Mouse (Mus musculus): ENCODE results near the gene Hoxc6. TPM values are rescaled to one million over a fixed set of nuclear protein-coding genes. Genes with fewer than 3 reads are reported as not detected.

Gene Hoxc6
- 0.49 and 0.51 TPM in 2 replicates for polyA plus RNA-seq (2014; fragmentation: Nextera tagmentation; extraction: Ambion mirVana)

- peak within 1 kb of the TSS; percentile 89 for H3K4me2 ChIP-seq
- no peak within 1 kb of the TSS for H3K9ac ChIP-seq (ENCODE audit: low read depth, low read length)
- ATAC-seq (replicated peaks; ENCODE audit: insufficient number of reproducible peaks, low FRiP score, low TSS enrichment), result no peak
- no peaks in the 10 kb centered on the region for H3K9me3 ChIP-seq (replicated peaks; ENCODE audit: control insufficient read depth, low read length)
- peaks cover 19% of the 10 kb centered on the region; the same call in 1 of the 2 replicates for H3K4me1 ChIP-seq (ENCODE audit: control insufficient read depth, insufficient read depth, low read length)
- WGBS (ENCODE audit: insufficient replicate concordance), result 3% methylated on average over 19 of the region's 19 CpGs
- no peaks in the 10 kb centered on the region for H3K36me3 ChIP-seq (ENCODE audit: control insufficient read depth, insufficient read depth, low read length)
- peak within 1 kb of the TSS; percentile 55 for H3K4me3 ChIP-seq (ENCODE audit: low read depth, low read length)
- H3K27me3 ChIP-seq (ENCODE audit: control insufficient read depth, insufficient read depth, low read length), result peaks cover 97% of the 10 kb centered on the region
- no peak within 1 kb of the TSS for H3K27ac ChIP-seq (ENCODE audit: low read depth, low read length)
These were observed at the start of gene Hoxc6 for GRCm38 (mm10) chr15:102997939-102998355. Gene Hoxc6, plus strand, starts transcription at chr15:102998257.

- Histone ChIP-seq H3K9me3 (replicated peaks; ENCODE audit: control insufficient read depth, low read length) (no peaks in the 10 kb centered on the region), H3K27me3 (ENCODE audit: control insufficient read depth, insufficient read depth, low read length) (peaks cover 94% of the 10 kb centered on the region), H3K9ac (ENCODE audit: low read depth, low read length) (no peak overlapping the region), H3K27ac (ENCODE audit: low read depth, low read length) (no peak overlapping the region), H3K4me1 (ENCODE audit: control insufficient read depth, insufficient read depth, low read length) (no peaks in the 10 kb centered on the region), H3K4me2 (no peak overlapping the region), H3K36me3 (ENCODE audit: control insufficient read depth, insufficient read depth, low read length) (no peaks in the 10 kb centered on the region), H3K4me3 (ENCODE audit: low read depth, low read length) (no peak overlapping the region)
- ATAC-seq (replicated peaks; ENCODE audit: insufficient number of reproducible peaks, low FRiP score, low TSS enrichment), result no peak
- WGBS (ENCODE audit: insufficient replicate concordance), result 12% methylated on average over 2 of the region's 2 CpGs
These were observed 49.2 kb upstream of the Hoxc6 start for GRCm38 (mm10) chr15:102948842-102949241.

DNA sequence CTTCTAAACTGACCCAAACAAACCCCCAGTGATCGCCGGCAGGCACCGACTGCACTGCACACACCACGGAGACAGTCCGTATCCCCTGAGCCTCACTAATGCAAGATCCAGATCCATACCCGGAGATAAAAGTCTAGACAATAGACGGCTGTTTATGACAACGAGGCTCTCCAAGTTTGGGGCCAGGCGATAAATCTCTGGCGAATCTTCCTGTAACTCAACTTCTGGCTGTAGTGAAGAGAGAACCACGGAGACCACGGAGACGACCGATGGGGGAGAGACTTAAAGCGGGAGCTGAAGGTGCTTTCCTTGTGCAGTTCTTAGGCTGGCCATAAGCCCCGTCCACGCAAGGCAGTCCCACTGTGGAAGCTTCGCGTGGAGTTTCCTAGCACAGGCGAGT lies 48.4 kb upstream of the Hoxc6 start:
- Histone ChIP-seq H3K9me3 (replicated peaks; ENCODE audit: control insufficient read depth, low read length) (no peaks in the 10 kb centered on the region), H3K27ac (ENCODE audit: low read depth, low read length) (no peak overlapping the region), H3K9ac (ENCODE audit: low read depth, low read length) (no peak overlapping the region), H3K36me3 (ENCODE audit: control insufficient read depth, insufficient read depth, low read length) (no peaks in the 10 kb centered on the region), H3K4me2 (no peak overlapping the region), H3K4me3 (ENCODE audit: low read depth, low read length) (no peak overlapping the region), H3K4me1 (ENCODE audit: control insufficient read depth, insufficient read depth, low read length) (no peaks in the 10 kb centered on the region), H3K27me3 (ENCODE audit: control insufficient read depth, insufficient read depth, low read length) (peaks cover 95% of the 10 kb centered on the region)
- WGBS (ENCODE audit: insufficient replicate concordance), result under 1% methylated on average over 20 of the region's 20 CpGs
- ATAC-seq (replicated peaks; ENCODE audit: insufficient number of reproducible peaks, low FRiP score, low TSS enrichment), result no peak

- Histone ChIP-seq H3K27me3 (ENCODE audit: control insufficient read depth, insufficient read depth, low read length) (peaks cover 95% of the 10 kb centered on the region), H3K9ac (ENCODE audit: low read depth, low read length) (no peak overlapping the region), H3K4me3 (ENCODE audit: low read depth, low read length) (no peak overlapping the region), H3K27ac (ENCODE audit: low read depth, low read length) (no peak overlapping the region), H3K36me3 (ENCODE audit: control insufficient read depth, insufficient read depth, low read length) (no peaks in the 10 kb centered on the region), H3K9me3 (replicated peaks; ENCODE audit: control insufficient read depth, low read length) (no peaks in the 10 kb centered on the region), H3K4me2 (no peak overlapping the region), H3K4me1 (ENCODE audit: control insufficient read depth, insufficient read depth, low read length) (no peaks in the 10 kb centered on the region; the same call in 1 of the 2 replicates)
- no peak for ATAC-seq (replicated peaks; ENCODE audit: insufficient number of reproducible peaks, low FRiP score, low TSS enrichment)
- WGBS (ENCODE audit: insufficient replicate concordance), result 13% methylated on average over 2 of the region's 2 CpGs
These were observed 47.2 kb upstream of the Hoxc6 start for GRCm38 (mm10) chr15:102950877-102951276.

DNA sequence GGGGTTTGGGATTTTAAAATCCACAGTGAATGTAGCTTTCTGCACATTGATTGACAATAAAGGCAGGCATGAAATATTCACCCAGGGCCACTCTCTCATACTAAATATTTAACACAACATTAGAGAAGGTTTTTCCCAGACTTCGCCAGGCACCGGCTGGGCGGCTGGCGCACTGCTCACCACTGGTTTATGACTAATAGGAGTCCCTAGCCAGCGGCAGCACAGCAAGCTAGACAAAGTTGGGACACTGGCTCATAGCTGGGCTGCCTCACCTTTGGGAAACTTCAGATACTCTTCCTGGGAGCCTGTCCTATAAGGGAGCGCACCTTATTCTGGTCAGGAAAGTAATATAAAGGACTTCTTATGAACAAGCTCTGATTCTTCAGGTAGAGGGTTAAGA lies 44.5 kb upstream of the Hoxc6 start:
- Histone ChIP-seq H3K4me2 (no peak overlapping the region), H3K27me3 (ENCODE audit: control insufficient read depth, insufficient read depth, low read length) (peaks cover 96% of the 10 kb centered on the region), H3K4me1 (ENCODE audit: control insufficient read depth, insufficient read depth, low read length) (peaks cover 3% of the 10 kb centered on the region; the same call in 1 of the 2 replicates), H3K4me3 (ENCODE audit: low read depth, low read length) (no peak overlapping the region), H3K27ac (ENCODE audit: low read depth, low read length) (no peak overlapping the region), H3K36me3 (ENCODE audit: control insufficient read depth, insufficient read depth, low read length) (no peaks in the 10 kb centered on the region), H3K9me3 (replicated peaks; ENCODE audit: control insufficient read depth, low read length) (no peaks in the 10 kb centered on the region), H3K9ac (ENCODE audit: low read depth, low read length) (no peak overlapping the region)
- ATAC-seq (replicated peaks; ENCODE audit: insufficient number of reproducible peaks, low FRiP score, low TSS enrichment), result no peak
- WGBS (ENCODE audit: insufficient replicate concordance), result 6% methylated on average over 6 of the region's 6 CpGs

- WGBS (ENCODE audit: insufficient replicate concordance), result 1% methylated on average over 56 of the region's 57 CpGs
- Histone ChIP-seq H3K27me3 (ENCODE audit: control insufficient read depth, insufficient read depth, low read length) (peaks cover 94% of the 10 kb centered on the region), H3K4me3 (ENCODE audit: low read depth, low read length) (no peak within 1 kb of the TSS), H3K27ac (ENCODE audit: low read depth, low read length) (no peak within 1 kb of the TSS), H3K4me2 (no peak within 1 kb of the TSS), H3K9ac (ENCODE audit: low read depth, low read length) (no peak within 1 kb of the TSS), H3K9me3 (replicated peaks; ENCODE audit: control insufficient read depth, low read length) (no peaks in the 10 kb centered on the region), H3K4me1 (ENCODE audit: control insufficient read depth, insufficient read depth, low read length) (peaks cover 3% of the 10 kb centered on the region; the same call in 1 of the 2 replicates), H3K36me3 (ENCODE audit: control insufficient read depth, insufficient read depth, low read length) (no peaks in the 10 kb centered on the region)
- ATAC-seq (replicated peaks; ENCODE audit: insufficient number of reproducible peaks, low FRiP score, low TSS enrichment), result no peak
These were observed 43.7 kb upstream of the Hoxc6 start, which contains the start of gene Hoxc11 for GRCm38 (mm10) chr15:102954192-102955006. Gene Hoxc11, plus strand, starts transcription at chr15:102954427.

DNA sequence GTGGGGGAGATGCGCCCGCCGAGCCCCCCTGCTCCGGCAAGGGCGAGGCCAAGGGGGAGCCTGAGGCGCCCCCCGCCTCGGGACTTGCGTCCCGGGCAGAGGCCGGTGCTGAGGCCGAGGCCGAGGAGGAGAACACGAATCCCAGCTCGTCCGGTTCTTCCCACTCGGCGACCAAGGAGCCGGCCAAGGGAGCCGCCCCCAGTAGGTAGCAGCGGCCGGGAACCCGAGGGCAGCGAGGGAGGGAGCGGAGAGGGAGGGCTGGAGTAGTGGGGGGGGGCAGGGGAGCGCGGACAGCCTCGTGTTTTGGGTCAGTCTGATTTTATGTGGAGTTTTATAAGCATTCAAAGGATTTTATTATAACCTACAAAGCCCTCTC lies 43.1 kb upstream of the Hoxc6 start:
- Histone ChIP-seq H3K4me3 (ENCODE audit: low read depth, low read length) (no peak overlapping the region), H3K9ac (ENCODE audit: low read depth, low read length) (no peak overlapping the region), H3K9me3 (replicated peaks; ENCODE audit: control insufficient read depth, low read length) (no peaks in the 10 kb centered on the region), H3K27ac (ENCODE audit: low read depth, low read length) (no peak overlapping the region), H3K36me3 (ENCODE audit: control insufficient read depth, insufficient read depth, low read length) (no peaks in the 10 kb centered on the region), H3K4me1 (ENCODE audit: control insufficient read depth, insufficient read depth, low read length) (peaks cover 3% of the 10 kb centered on the region; the same call in 1 of the 2 replicates), H3K4me2 (no peak overlapping the region), H3K27me3 (ENCODE audit: control insufficient read depth, insufficient read depth, low read length) (peaks cover 94% of the 10 kb centered on the region)
- 0% methylated on average over 26 of the region's 28 CpGs for WGBS (ENCODE audit: insufficient replicate concordance)
- no peak for ATAC-seq (replicated peaks; ENCODE audit: insufficient number of reproducible peaks, low FRiP score, low TSS enrichment)

GRCm38 (mm10) chr15:102955833-102956640 lies 42.0 kb upstream of the Hoxc6 start:
- no peaks in the 10 kb centered on the region for H3K36me3 ChIP-seq (ENCODE audit: control insufficient read depth, insufficient read depth, low read length)
- no peak for ATAC-seq (replicated peaks; ENCODE audit: insufficient number of reproducible peaks, low FRiP score, low TSS enrichment)
- WGBS (ENCODE audit: insufficient replicate concordance), result under 1% methylated on average over 36 of the region's 40 CpGs
- H3K27ac ChIP-seq (ENCODE audit: low read depth, low read length), result no peak overlapping the region
- H3K4me3 ChIP-seq (ENCODE audit: low read depth, low read length), result no peak overlapping the region
- no peak overlapping the region; the same call in 1 of the 2 replicates for H3K4me2 ChIP-seq
- H3K9ac ChIP-seq (ENCODE audit: low read depth, low read length), result no peak overlapping the region
- H3K27me3 ChIP-seq (ENCODE audit: control insufficient read depth, insufficient read depth, low read length), result peaks cover 94% of the 10 kb centered on the region
- peaks cover 3% of the 10 kb centered on the region; the same call in 1 of the 2 replicates for H3K4me1 ChIP-seq (ENCODE audit: control insufficient read depth, insufficient read depth, low read length)
- H3K9me3 ChIP-seq (replicated peaks; ENCODE audit: control insufficient read depth, low read length), result no peaks in the 10 kb centered on the region

All from heart, embryonic 11.5 days (tissue).